Mouse (Mus musculus) CD8-positive naive resting alpha-beta T cell, adult 2 months (primary cell): Measurements from ENCODE around the gene Slc45a3.

Experiments used
- DNase-seq, 2 experiments: peaks; one replicate each; pipeline ENCODE4 v3.0.0; 2022; ENCODE audit warnings: low read depth in 2 of 2, low spot score in 2 of 2

The Slc45a3 gene

GRCm38 (mm10) chr1:132019876-132020275 is 57.1 kb downstream of the Slc45a3 start:
- no peak for DNase-seq

GRCm38 (mm10) chr1:132022107-132022506 is 59.3 kb downstream of the Slc45a3 start:
- DNase-seq: no peak

- DNase-seq: no peak
These were observed 64.3 kb downstream of the Slc45a3 start for GRCm38 (mm10) chr1:132026925-132027646.

- no peak for DNase-seq
These were observed 65.2 kb downstream of the Slc45a3 start for GRCm38 (mm10) chr1:132027978-132028377.

GRCm38 (mm10) chr1:132028413-132028812 is 65.6 kb downstream of the Slc45a3 start:
- no peak for DNase-seq

GRCm38 (mm10) chr1:132030574-132030973 is 67.8 kb downstream of the Slc45a3 start:
- DNase-seq: no peak

GRCm38 (mm10) chr1:132032172-132032571 is 69.4 kb downstream of the Slc45a3 start:
- no peak for DNase-seq
